Mouse (Mus musculus) kidney, embryonic 15.5 days (tissue): ENCODE data around the gene Epdr1. TPM values are rescaled to one million over a fixed set of nuclear protein-coding genes. Genes with fewer than 3 reads are reported as not detected.

Source experiments
- ATAC-seq: fragments of 200-750 bp; cut with Nextera tagmentation; replicated peaks from 2 replicates; pipeline ENCODE4 v1.8.0; 2017; ENCODE audit warnings: moderate TSS enrichment; ENCODE audit not compliant: low FRiP score
- H3K27ac ChIP-seq: fragments of 300-500 bp; sonication (generic); 2 replicates; pipeline ENCODE4 v1.5.1; 2015; ENCODE audit warnings: mild to moderate bottlenecking, inconsistent platforms
- H3K27me3 ChIP-seq: fragments of 300-500 bp; sonication (generic); 2 replicates; pipeline ENCODE4 v1.6.1; 2015; ENCODE audit warnings: inconsistent platforms
- H3K36me3 ChIP-seq: fragments of 300-500 bp; sonication (generic); 2 replicates; pipeline ENCODE4 v1.6.1; 2015; ENCODE audit warnings: inconsistent platforms
- H3K4me1 ChIP-seq: fragments of 300-500 bp; sonication (generic); 2 replicates; pipeline ENCODE4 v1.6.1; 2015; ENCODE audit warnings: inconsistent platforms
- H3K4me2 ChIP-seq: fragments of 300-500 bp; sonication (generic); 2 replicates; pipeline ENCODE4 v1.6.1; 2015; ENCODE audit warnings: moderate library complexity, mild to moderate bottlenecking, inconsistent platforms
- H3K4me3 ChIP-seq: fragments of 300-500 bp; sonication (generic); replicated peaks from 2 replicates; pipeline ENCODE4 v1.5.1; 2015; ENCODE audit warnings: mild to moderate bottlenecking, inconsistent platforms
- H3K9ac ChIP-seq: fragments of 300-500 bp; sonication (generic); 2 replicates; pipeline ENCODE4 v1.6.1; 2015; ENCODE audit warnings: mild to moderate bottlenecking, inconsistent platforms
- H3K9me3 ChIP-seq: fragments of 300-500 bp; sonication (generic); replicated peaks from 2 replicates; pipeline ENCODE4 v1.6.1; 2016; ENCODE audit warnings: inconsistent platforms
- WGBS: fragments of 180-500 bp; shearing (Covaris S2); methylation state at CpG from one replicate; pipeline ENCODE4 v1.1.7; 2015; ENCODE audit warnings: mixed read lengths; 5-methylcytosine and 5-hydroxymethylcytosine counted together
- polyA plus RNA-seq: library from polyadenylated mRNA; unstranded; fragments of >200 nt; fragmentation: Nextera tagmentation; extraction: Ambion mirVana; gene quantifications from 2 replicates; pipeline ENCODE4 v1.2.1, GENCODE M21; 2015

The Epdr1 gene
- polyA plus RNA-seq, 1 experiment from 2014 or later = 25.3 TPM

GRCm38 (mm10) chr13:19623228-19623905 is 3.6 kb upstream of the Epdr1 start:
- Histone ChIP-seq H3K9ac (peak overlapping the region; percentile 39), H3K9me3 (no peaks in the 10 kb centered on the region), H3K36me3 (no peaks in the 10 kb centered on the region), H3K27me3 (peaks cover 31% of the 10 kb centered on the region), H3K4me3 (peak overlapping the region; percentile 50), H3K4me2 (peak overlapping the region; percentile 94), H3K27ac (no peak overlapping the region), H3K4me1 (peaks cover 13% of the 10 kb centered on the region)
- 24% methylated on average over 30 of the region's 30 CpGs for WGBS
- 0 out of 2 replicates have a peak, but pooled peaks have one; percentile 8 for ATAC-seq

- H3K4me1 ChIP-seq = peaks cover 13% of the 10 kb centered on the region
- H3K36me3 ChIP-seq = no peaks in the 10 kb centered on the region
- H3K27me3 ChIP-seq = peaks cover 31% of the 10 kb centered on the region
- H3K9me3 ChIP-seq = no peaks in the 10 kb centered on the region
- peak within 1 kb of the TSS; percentile 39 for H3K9ac ChIP-seq
- H3K4me3 ChIP-seq = peak within 1 kb of the TSS; percentile 50
- ATAC-seq = peak; percentile 49; the same call in 1 of the 2 replicates
- H3K4me2 ChIP-seq = peak within 1 kb of the TSS; percentile 94
- WGBS = 3% methylated on average over 25 of the region's 25 CpGs
- no peak within 1 kb of the TSS for H3K27ac ChIP-seq
Observed at GRCm38 (mm10) chr13:19622573-19623227, 3.0 kb upstream of the Epdr1 start, which contains the start of gene Sfrp4. Gene Sfrp4, plus strand, starts transcription at chr13:19623104.

GRCm38 (mm10) chr13:19618841-19619215 is 899 bp downstream of the Epdr1 start:
- H3K36me3 ChIP-seq = no peaks in the 10 kb centered on the region
- H3K9me3 ChIP-seq = no peaks in the 10 kb centered on the region
- H3K4me3 ChIP-seq = peak overlapping the region; percentile 57
- peak; percentile 65 for ATAC-seq
- H3K4me1 ChIP-seq = peaks cover 13% of the 10 kb centered on the region
- WGBS = 6% methylated on average over 5 of the region's 5 CpGs
- peak overlapping the region; percentile 68 for H3K27ac ChIP-seq
- peak overlapping the region; percentile 62 for H3K9ac ChIP-seq
- peak overlapping the region; percentile 81 for H3K4me2 ChIP-seq
- H3K27me3 ChIP-seq = peaks cover 15% of the 10 kb centered on the region

GRCm38 (mm10) chr13:19618081-19618480 is 1.6 kb downstream of the Epdr1 start:
- Histone ChIP-seq H3K4me3 (no peak overlapping the region), H3K4me1 (peaks cover 7% of the 10 kb centered on the region), H3K27me3 (peaks cover 7% of the 10 kb centered on the region), H3K36me3 (no peaks in the 10 kb centered on the region), H3K4me2 (no peak overlapping the region), H3K27ac (no peak overlapping the region), H3K9ac (no peak overlapping the region), H3K9me3 (no peaks in the 10 kb centered on the region)
- no peak for ATAC-seq
- WGBS = 91% methylated on average over 4 of the region's 4 CpGs

- Histone ChIP-seq H3K27me3 (no peaks in the 10 kb centered on the region), H3K27ac (no peak overlapping the region), H3K36me3 (no peaks in the 10 kb centered on the region), H3K4me3 (no peak overlapping the region), H3K4me1 (no peaks in the 10 kb centered on the region), H3K9me3 (no peaks in the 10 kb centered on the region), H3K9ac (no peak overlapping the region), H3K4me2 (no peak overlapping the region)
- WGBS = 85% methylated on average over 1 of the region's 1 CpGs
- no peak for ATAC-seq
Observed at GRCm38 (mm10) chr13:19614311-19614710, 5.4 kb downstream of the Epdr1 start.

- Histone ChIP-seq H3K4me3 (no peak overlapping the region), H3K36me3 (no peaks in the 10 kb centered on the region), H3K4me1 (no peaks in the 10 kb centered on the region), H3K27ac (no peak overlapping the region), H3K27me3 (no peaks in the 10 kb centered on the region), H3K9me3 (no peaks in the 10 kb centered on the region), H3K4me2 (no peak overlapping the region), H3K9ac (no peak overlapping the region)
- no peak for ATAC-seq
- WGBS = 85% methylated on average over 1 of the region's 1 CpGs
Observed at GRCm38 (mm10) chr13:19613426-19613825, 6.3 kb downstream of the Epdr1 start.

GRCm38 (mm10) chr13:19612963-19613362 is 6.8 kb downstream of the Epdr1 start:
- Histone ChIP-seq H3K4me2 (no peak overlapping the region), H3K9me3 (no peaks in the 10 kb centered on the region), H3K27ac (no peak overlapping the region), H3K27me3 (no peaks in the 10 kb centered on the region), H3K9ac (no peak overlapping the region), H3K36me3 (no peaks in the 10 kb centered on the region), H3K4me1 (no peaks in the 10 kb centered on the region), H3K4me3 (no peak overlapping the region)
- no peak for ATAC-seq
- WGBS = 89% methylated on average over 3 of the region's 3 CpGs

- Histone ChIP-seq H3K9me3 (no peaks in the 10 kb centered on the region), H3K4me2 (no peak overlapping the region), H3K4me3 (no peak overlapping the region), H3K27ac (no peak overlapping the region), H3K27me3 (no peaks in the 10 kb centered on the region), H3K9ac (no peak overlapping the region), H3K36me3 (no peaks in the 10 kb centered on the region), H3K4me1 (no peaks in the 10 kb centered on the region)
- no peak for ATAC-seq
- 83% methylated on average over 1 of the region's 1 CpGs for WGBS
Observed at GRCm38 (mm10) chr13:19612348-19612747, 7.4 kb downstream of the Epdr1 start.

GRCm38 (mm10) chr13:19608120-19608519 is 11.6 kb downstream of the Epdr1 start:
- Histone ChIP-seq H3K36me3 (no peaks in the 10 kb centered on the region), H3K4me3 (no peak overlapping the region), H3K9me3 (no peaks in the 10 kb centered on the region), H3K4me1 (no peaks in the 10 kb centered on the region), H3K27me3 (no peaks in the 10 kb centered on the region), H3K4me2 (no peak overlapping the region), H3K9ac (no peak overlapping the region), H3K27ac (no peak overlapping the region)
- ATAC-seq = no peak

- Histone ChIP-seq H3K27me3 (no peaks in the 10 kb centered on the region), H3K4me1 (no peaks in the 10 kb centered on the region), H3K4me2 (no peak overlapping the region), H3K4me3 (no peak overlapping the region), H3K9me3 (no peaks in the 10 kb centered on the region), H3K9ac (no peak overlapping the region), H3K36me3 (no peaks in the 10 kb centered on the region), H3K27ac (no peak overlapping the region)
- no peak for ATAC-seq
Observed at GRCm38 (mm10) chr13:19604916-19605315, 14.8 kb downstream of the Epdr1 start.

- no peak for ATAC-seq
- no peaks in the 10 kb centered on the region for H3K27me3 ChIP-seq
- no peak overlapping the region for H3K9ac ChIP-seq
- no peaks in the 10 kb centered on the region for H3K36me3 ChIP-seq
- 72% methylated on average over 1 of the region's 1 CpGs for WGBS
- H3K4me1 ChIP-seq = no peaks in the 10 kb centered on the region
- no peaks in the 10 kb centered on the region for H3K9me3 ChIP-seq
- no peak overlapping the region for H3K27ac ChIP-seq
- H3K4me2 ChIP-seq = no peak overlapping the region
- H3K4me3 ChIP-seq = no peak overlapping the region
Observed at GRCm38 (mm10) chr13:19603719-19604118, 16.0 kb downstream of the Epdr1 start.

- no peak for ATAC-seq
- Histone ChIP-seq H3K4me1 (no peaks in the 10 kb centered on the region), H3K9me3 (no peaks in the 10 kb centered on the region), H3K27me3 (no peaks in the 10 kb centered on the region), H3K4me2 (no peak overlapping the region), H3K27ac (no peak overlapping the region), H3K36me3 (no peaks in the 10 kb centered on the region), H3K4me3 (no peak overlapping the region), H3K9ac (no peak overlapping the region)
- 83% methylated on average over 1 of the region's 1 CpGs for WGBS
Observed at GRCm38 (mm10) chr13:19602531-19602930, 17.2 kb downstream of the Epdr1 start.
